Mouse (Mus musculus) CH12.LX (cell line): ENCODE data around the gene Pdlim5. TPM values are rescaled to one million over a fixed set of nuclear protein-coding genes. Genes with fewer than 3 reads are reported as not detected.

Source experiments
- DNase-seq: peaks from one replicate; pipeline ENCODE4 v3.0.0-alpha.2; 2013; ENCODE audit errors: extremely low read depth
- H3K27ac ChIP-seq: 2 replicates; pipeline ENCODE4 v1.5.1; 2012; ENCODE audit warnings: low read depth, mild to moderate bottlenecking, control low read depth, moderate library complexity; ENCODE audit not compliant: insufficient read depth
- H3K27me3 ChIP-seq: replicated peaks from 2 replicates; pipeline ENCODE3; 2012; ENCODE audit warnings: inconsistent platforms
- H3K36me3 ChIP-seq, 2 experiments: replicated peaks in 1 of 2; 2 replicates each; pipeline versions ENCODE3 to v1.6.1; 2012; ENCODE audit warnings: inconsistent platforms in 1 of 2, low read length in 1 of 2, mild to moderate bottlenecking in 1 of 2, mixed read lengths in 1 of 2, moderate library complexity in 1 of 2; ENCODE audit not compliant: control insufficient read depth in 1 of 2, insufficient read depth in 1 of 2
- H3K4me1 ChIP-seq, 2 experiments: 2 replicates each; pipeline ENCODE4 v1.6.1; 2012; ENCODE audit warnings: inconsistent platforms in 1 of 2, moderate library complexity in 1 of 2; ENCODE audit not compliant: insufficient read depth in 2 of 2, control insufficient read depth in 1 of 2
- H3K4me2 ChIP-seq: 2 replicates; pipeline ENCODE4 v1.6.1; 2012; ENCODE audit warnings: low read depth, mild to moderate bottlenecking, control low read depth; ENCODE audit not compliant: poor library complexity, insufficient read depth, severe bottlenecking
- H3K4me3 ChIP-seq, 3 experiments: fragments of 150-350 bp in 1 of 3; sonication (generic) in 1 of 3; replicated peaks in 1 of 3; 2 replicates each; pipeline versions ENCODE3 to v1.5.1; 2011 to 2012; ENCODE audit warnings: low read depth in 2 of 3, low read length in 2 of 3, mild to moderate bottlenecking in 2 of 3, moderate library complexity in 2 of 3, control low read depth in 1 of 3, improper control_type of control experiment in 1 of 3, inconsistent platforms in 1 of 3, mixed read lengths in 1 of 3; ENCODE audit not compliant: poor library complexity in 1 of 3
- H3K79me2 ChIP-seq: replicated peaks from 2 replicates; pipeline ENCODE4 v1.6.1; 2012; ENCODE audit warnings: mild to moderate bottlenecking, moderate library complexity; ENCODE audit not compliant: control insufficient read depth, poor library complexity, insufficient read depth, severe bottlenecking; ENCODE audit errors: extremely low read depth
- H3K9ac ChIP-seq: 2 replicates; pipeline ENCODE4 v1.6.1; 2012; ENCODE audit warnings: low read depth, mild to moderate bottlenecking, control low read depth, moderate library complexity; ENCODE audit not compliant: insufficient read depth
- H3K9me3 ChIP-seq: replicated peaks from 2 replicates; pipeline ENCODE3; 2012; ENCODE audit warnings: low read length, inconsistent platforms, mixed read lengths
- BHLHE40 ChIP-seq: IDR thresholded peaks from 2 replicates; pipeline ENCODE4 v1.6.1; 2011; ENCODE audit warnings: mild to moderate bottlenecking, low read depth, low read length, improper control_type of control experiment
- CHD1 ChIP-seq: IDR thresholded peaks from 2 replicates; pipeline ENCODE4 v1.6.1; 2012; ENCODE audit warnings: low read depth, low read length, improper control_type of control experiment, inconsistent platforms
- CHD2 ChIP-seq: IDR thresholded peaks from 2 replicates; pipeline ENCODE4 v1.6.1; 2011; ENCODE audit warnings: low read length, improper control_type of control experiment
- ELF1 ChIP-seq: IDR thresholded peaks from 2 replicates; pipeline ENCODE4 v1.6.1; 2014; ENCODE audit warnings: low read depth, mild to moderate bottlenecking, inconsistent platforms, low read length, improper control_type of control experiment
- EP300 ChIP-seq: IDR thresholded peaks from 2 replicates; pipeline ENCODE4 v1.6.1; 2011; ENCODE audit warnings: low read length, improper control_type of control experiment
- GABPA ChIP-seq: IDR thresholded peaks from 2 replicates; pipeline ENCODE4 v1.6.1; 2012; ENCODE audit warnings: low read depth, low read length, improper control_type of control experiment, inconsistent platforms; ENCODE audit not compliant: insufficient replicate concordance
- HCFC1 ChIP-seq: IDR thresholded peaks from 2 replicates; pipeline ENCODE4 v1.6.1; 2012; ENCODE audit warnings: low read depth, mild to moderate bottlenecking, inconsistent platforms, low read length, improper control_type of control experiment
- JUND ChIP-seq: conservative IDR thresholded peaks from 2 replicates; pipeline ENCODE4 v1.6.1; 2011; ENCODE audit warnings: low read depth, low read length, improper control_type of control experiment
- MAX ChIP-seq: IDR thresholded peaks from 2 replicates; pipeline ENCODE4 v1.6.1; 2011; ENCODE audit warnings: low read length, improper control_type of control experiment
- MAZ ChIP-seq: IDR thresholded peaks from 2 replicates; pipeline ENCODE4 v1.6.1; 2012; ENCODE audit warnings: low read depth, mild to moderate bottlenecking, inconsistent platforms, low read length, improper control_type of control experiment, moderate library complexity
- MYC ChIP-seq: IDR thresholded peaks from 2 replicates; pipeline ENCODE4 v1.6.1; 2011; ENCODE audit warnings: low read depth, mild to moderate bottlenecking, improper control_type of control experiment, low read length
- NRF1 ChIP-seq: IDR thresholded peaks from 2 replicates; pipeline ENCODE4 v1.6.1; 2014; ENCODE audit warnings: low read depth, mild to moderate bottlenecking, inconsistent platforms, low read length, improper control_type of control experiment, moderate library complexity
- RAD21 ChIP-seq: IDR thresholded peaks from 2 replicates; pipeline ENCODE4 v1.6.1; 2011; ENCODE audit warnings: low read depth, mild to moderate bottlenecking, low read length, improper control_type of control experiment, moderate library complexity
- TBP ChIP-seq: conservative IDR thresholded peaks from 2 replicates; pipeline ENCODE4 v1.6.1; 2011; ENCODE audit warnings: low read depth, low read length, improper control_type of control experiment
- TCF12 ChIP-seq: IDR thresholded peaks from 2 replicates; pipeline ENCODE4 v1.6.1; 2014; ENCODE audit warnings: low read depth, mild to moderate bottlenecking, inconsistent platforms, low read length, improper control_type of control experiment
- USF2 ChIP-seq: conservative IDR thresholded peaks from 2 replicates; pipeline ENCODE4 v1.6.1; 2011; ENCODE audit warnings: low read depth, low read length, improper control_type of control experiment
- ZNF384 ChIP-seq: IDR thresholded peaks from 2 replicates; pipeline ENCODE4 v1.6.1; 2012; ENCODE audit warnings: low read depth, low read length, improper control_type of control experiment, inconsistent platforms
- dilution Hi-C: fragments of 300-500 bp; cut with MboI; formaldehyde crosslinking; loops from 2 replicates; pipeline ENCODE4 v1.14.3; 2020; ENCODE audit warnings: low sequenced_read_pairs; ENCODE audit not compliant: extremely low pct_unique_long_range_greater_than_20kb, extremely low pct_ligation_motif_present
- in situ Hi-C: fragments of 300-500 bp; cut with MboI; formaldehyde crosslinking; loops from 3 replicates; pipeline ENCODE4 v1.14.3; 2019; ENCODE audit warnings: low sequenced_read_pairs, low pct_ligation_motif_present, low pct_unique_long_range_greater_than_20kb, mixed read lengths
- polyA plus RNA-seq: library from polyadenylated mRNA; unstranded; fragments of >175 nt; gene quantifications from 2 replicates; pipeline ENCODE4 v1.2.1, GENCODE M21; 2012; ENCODE audit warnings: low read depth; ENCODE audit not compliant: insufficient read length
- total RNA-seq, 2 experiments: library from RNA; depleted of rRNA; stranded (reverse); fragments of 300-350 nt in 1 of 2; fragments of >200 nt in 1 of 2; gene quantifications; 2 replicates each; pipeline ENCODE4 v1.2.3; 2012 to 2014

Gene Pdlim5
- total and polyA plus RNA-seq, 3 experiments: 22.0 to 24.6 (median 22.8) TPM

- TF ChIP-seq USF2 (no peak), TCF12 (no peak), BHLHE40 (no peak), EP300 (no peak), JUND (no peak)
- dilution Hi-C loops (no loop called here), in situ Hi-C loops (no loop called here)
- Histone ChIP-seq H3K4me2 (no peak overlapping the region), H3K9me3 (peaks cover 6% of the 10 kb centered on the region), H3K4me3 (no peak overlapping the region), H3K27ac (no peak overlapping the region), H3K9ac (no peak overlapping the region), H3K36me3 (peaks cover 0 to 20% of the 10 kb centered on the region in 2 experiments), H3K79me2 (no peaks in the 10 kb centered on the region), H3K27me3 (no peaks in the 10 kb centered on the region), H3K4me1 (peaks cover 3 to 24% of the 10 kb centered on the region in 2 experiments; a peak in 3 of 4 replicates)
- DNase-seq: no peak
Observed at GRCm38 (mm10) chr3:142353218-142353617, 42.3 kb downstream of the Pdlim5 start.

DNA sequence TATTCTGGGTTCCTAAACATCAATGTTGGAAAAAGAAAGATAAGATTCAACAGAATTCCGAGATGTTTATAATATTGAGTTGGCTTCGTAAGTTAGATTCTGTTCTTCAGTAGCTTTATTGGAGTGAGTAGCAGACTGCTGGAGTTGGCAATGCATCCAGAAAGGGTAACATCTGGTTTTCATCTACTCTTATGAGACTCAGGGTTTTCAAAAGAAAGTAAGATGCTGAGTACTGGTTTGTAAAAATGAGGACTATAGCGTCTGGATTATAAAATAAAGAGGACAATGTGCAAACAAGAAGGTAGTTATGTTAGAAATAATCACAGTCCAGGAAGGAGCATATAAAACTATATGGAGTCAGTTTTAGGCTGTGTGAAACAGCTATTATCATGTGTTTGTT, 45.0 kb downstream of the Pdlim5 start:
- Histone ChIP-seq H3K9me3 (peaks cover 6% of the 10 kb centered on the region), H3K27me3 (no peaks in the 10 kb centered on the region), H3K27ac (no peak overlapping the region), H3K9ac (no peak overlapping the region), H3K4me3 (no peak overlapping the region), H3K4me1 (no peaks in the 10 kb centered on the region), H3K4me2 (no peak overlapping the region), H3K79me2 (no peaks in the 10 kb centered on the region), H3K36me3 (peaks cover 0 to 23% of the 10 kb centered on the region in 2 experiments)
- dilution Hi-C loops: no loop called here
- DNase-seq: no peak
- in situ Hi-C loops: no loop called here
- TF ChIP-seq GABPA (no peak), CHD1 (no peak), MAX (no peak), RAD21 (no peak), MAZ (no peak), ELF1 (no peak), TBP (no peak), TCF12 (no peak), HCFC1 (no peak), MYC (no peak), JUND (no peak), NRF1 (no peak), ZNF384 (no peak), CHD2 (no peak)
